Mouse (Mus musculus): ENCODE measurements around the gene Cmss1. TPM values are rescaled to one million over a fixed set of nuclear protein-coding genes. Genes with fewer than 3 reads are reported as not detected.

The Cmss1 gene
- polyA plus RNA-seq, 1 experiment from 2014 or later = 18.6 TPM

DNA sequence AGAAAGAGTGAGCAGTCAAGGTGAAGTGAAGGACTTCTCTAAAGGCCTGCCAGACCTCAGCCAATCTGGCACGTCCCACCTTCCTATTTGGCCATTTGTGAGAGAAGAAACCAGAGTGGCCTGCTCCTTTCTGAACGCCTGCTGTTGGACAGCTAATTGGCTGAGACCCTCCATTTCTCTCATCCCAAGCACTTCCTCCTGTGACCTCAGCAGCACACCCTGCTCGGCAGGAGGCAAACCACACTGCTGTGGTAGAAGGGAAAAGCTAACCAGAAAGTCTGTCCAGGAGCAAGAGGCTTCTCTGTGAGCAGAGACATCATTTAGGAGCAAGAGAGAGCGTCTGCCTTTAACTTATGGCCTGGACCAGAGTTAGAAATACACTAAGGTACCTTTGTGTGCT lies 289.5 kb downstream of the Cmss1 start:
- Histone ChIP-seq H3K36me3 (ENCODE audit: control insufficient read depth, insufficient read depth) (no peaks in the 10 kb centered on the region), H3K9ac (ENCODE audit: low read depth, low read length) (no peak overlapping the region), H3K4me2 (ENCODE audit: low read depth, low read length) (no peak overlapping the region), H3K27me3 (ENCODE audit: control insufficient read depth, insufficient read depth, low read depth, low read length) (no peaks in the 10 kb centered on the region), H3K27ac (ENCODE audit: low read length) (no peak overlapping the region), H3K4me1 (ENCODE audit: control insufficient read depth, low read depth, low read length) (no peaks in the 10 kb centered on the region), H3K4me3 (ENCODE audit: low read depth, low read length) (no peak overlapping the region), H3K9me3 (replicated peaks; ENCODE audit: control insufficient read depth, low read length) (no peaks in the 10 kb centered on the region)
- ATAC-seq (ENCODE audit: low read depth) = no peak
- WGBS (ENCODE audit: insufficient replicate concordance) = 46% methylated on average over 4 of the region's 4 CpGs

DNA sequence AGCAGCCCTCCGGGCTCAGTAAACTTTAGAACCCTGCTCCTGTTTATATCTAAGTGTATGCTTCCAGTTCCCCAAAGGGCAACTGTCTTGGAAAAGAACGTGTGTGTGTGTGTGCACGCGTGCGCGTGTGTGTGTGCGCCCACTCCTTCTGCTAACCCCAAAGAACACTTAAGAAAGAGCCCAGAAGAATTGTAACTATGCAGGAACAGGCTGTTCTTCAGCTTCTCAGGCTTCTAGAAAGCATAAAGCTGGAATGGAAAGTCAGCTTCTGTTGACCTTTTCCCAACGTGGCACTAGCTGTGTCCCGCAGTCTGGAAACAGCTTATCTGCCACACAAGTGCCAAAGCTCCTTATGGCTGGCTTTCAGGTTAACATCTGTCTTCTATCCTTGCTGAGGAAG lies 291.6 kb downstream of the Cmss1 start:
- ATAC-seq (ENCODE audit: low read depth) = no peak

DNA sequence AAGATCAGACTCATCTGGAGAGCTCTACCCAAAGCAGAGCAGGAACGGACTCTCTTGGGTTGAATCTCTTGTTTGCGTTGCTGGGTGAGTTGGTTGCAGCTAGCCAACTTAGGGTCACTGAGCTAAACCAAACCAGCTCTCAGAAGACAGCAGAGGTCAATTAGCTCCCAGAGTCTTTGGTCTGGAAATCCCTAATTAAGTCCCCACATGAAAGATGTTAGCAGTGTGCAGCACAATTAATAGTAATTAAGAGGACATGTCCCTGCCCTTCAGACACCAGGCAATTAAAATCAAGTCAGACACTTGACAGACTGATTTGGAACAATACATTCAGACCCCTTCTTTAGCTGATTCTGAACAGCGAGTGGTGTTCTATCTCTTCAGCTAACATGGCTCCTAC lies 292.4 kb downstream of the Cmss1 start:
- H3K27me3 ChIP-seq (ENCODE audit: control insufficient read depth, insufficient read depth, low read depth, low read length) = no peaks in the 10 kb centered on the region
- no peak overlapping the region for H3K9ac ChIP-seq (ENCODE audit: low read depth, low read length)
- no peak overlapping the region for H3K4me2 ChIP-seq (ENCODE audit: low read depth, low read length)
- H3K36me3 ChIP-seq (ENCODE audit: control insufficient read depth, insufficient read depth) = no peaks in the 10 kb centered on the region
- no peak for ATAC-seq (ENCODE audit: low read depth)
- no peak overlapping the region for H3K4me3 ChIP-seq (ENCODE audit: low read depth, low read length)
- H3K4me1 ChIP-seq (ENCODE audit: control insufficient read depth, low read depth, low read length) = no peaks in the 10 kb centered on the region
- no peaks in the 10 kb centered on the region for H3K9me3 ChIP-seq (replicated peaks; ENCODE audit: control insufficient read depth, low read length)
- no peak overlapping the region for H3K27ac ChIP-seq (ENCODE audit: low read length)
- 77% methylated on average over 3 of the region's 3 CpGs for WGBS (ENCODE audit: insufficient replicate concordance)

More for the DNA sequence above, 291.6 kb downstream of the Cmss1 start:
- Histone ChIP-seq H3K4me2 (ENCODE audit: low read depth, low read length) (no peak overlapping the region), H3K4me1 (ENCODE audit: control insufficient read depth, low read depth, low read length) (no peaks in the 10 kb centered on the region), H3K4me3 (ENCODE audit: low read depth, low read length) (no peak overlapping the region), H3K27me3 (ENCODE audit: control insufficient read depth, insufficient read depth, low read depth, low read length) (no peaks in the 10 kb centered on the region), H3K9ac (ENCODE audit: low read depth, low read length) (no peak overlapping the region), H3K9me3 (replicated peaks; ENCODE audit: control insufficient read depth, low read length) (no peaks in the 10 kb centered on the region), H3K36me3 (ENCODE audit: control insufficient read depth, insufficient read depth) (no peaks in the 10 kb centered on the region), H3K27ac (ENCODE audit: low read length) (no peak overlapping the region)
- 84% methylated on average over 9 of the region's 9 CpGs for WGBS (ENCODE audit: insufficient replicate concordance)

GRCm38 (mm10) chr16:57313487-57313886 lies 293.2 kb downstream of the Cmss1 start:
- Histone ChIP-seq H3K4me3 (ENCODE audit: low read depth, low read length) (no peak overlapping the region), H3K4me2 (ENCODE audit: low read depth, low read length) (no peak overlapping the region), H3K27ac (ENCODE audit: low read length) (no peak overlapping the region), H3K4me1 (ENCODE audit: control insufficient read depth, low read depth, low read length) (no peaks in the 10 kb centered on the region), H3K9me3 (replicated peaks; ENCODE audit: control insufficient read depth, low read length) (no peaks in the 10 kb centered on the region), H3K36me3 (ENCODE audit: control insufficient read depth, insufficient read depth) (no peaks in the 10 kb centered on the region), H3K27me3 (ENCODE audit: control insufficient read depth, insufficient read depth, low read depth, low read length) (no peaks in the 10 kb centered on the region), H3K9ac (ENCODE audit: low read depth, low read length) (no peak overlapping the region)
- ATAC-seq (ENCODE audit: low read depth) = no peak
- 54% methylated on average over 3 of the region's 3 CpGs for WGBS (ENCODE audit: insufficient replicate concordance)

DNA sequence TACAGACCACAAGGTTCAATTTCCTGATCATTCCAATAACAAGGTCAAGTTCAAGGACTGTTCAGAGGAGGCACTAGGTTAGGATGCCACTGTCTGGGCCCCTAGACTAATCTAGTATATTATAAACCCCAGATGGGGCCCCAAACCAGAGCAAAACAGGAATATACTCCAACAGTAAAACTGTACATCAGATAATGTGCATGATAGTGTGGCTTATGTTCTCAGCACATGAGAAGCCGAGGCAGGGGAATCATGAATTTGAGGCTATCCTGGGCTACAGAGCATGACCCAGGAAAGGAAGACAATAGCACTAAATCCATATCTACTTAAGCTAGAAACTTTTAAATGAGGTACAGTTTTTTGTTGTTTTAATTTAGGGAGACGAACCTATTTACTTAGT lies 294.5 kb downstream of the Cmss1 start:
- no peak overlapping the region for H3K9ac ChIP-seq (ENCODE audit: low read depth, low read length)
- no peaks in the 10 kb centered on the region for H3K4me1 ChIP-seq (ENCODE audit: control insufficient read depth, low read depth, low read length)
- H3K36me3 ChIP-seq (ENCODE audit: control insufficient read depth, insufficient read depth) = no peaks in the 10 kb centered on the region
- no peak overlapping the region for H3K4me2 ChIP-seq (ENCODE audit: low read depth, low read length)
- ATAC-seq (ENCODE audit: low read depth) = no peak
- no peak overlapping the region for H3K27ac ChIP-seq (ENCODE audit: low read length)
- H3K9me3 ChIP-seq (replicated peaks; ENCODE audit: control insufficient read depth, low read length) = no peaks in the 10 kb centered on the region
- H3K4me3 ChIP-seq (ENCODE audit: low read depth, low read length) = no peak overlapping the region
- WGBS (ENCODE audit: insufficient replicate concordance) = 52% methylated on average over 2 of the region's 2 CpGs
- no peaks in the 10 kb centered on the region for H3K27me3 ChIP-seq (ENCODE audit: control insufficient read depth, insufficient read depth, low read depth, low read length)

DNA sequence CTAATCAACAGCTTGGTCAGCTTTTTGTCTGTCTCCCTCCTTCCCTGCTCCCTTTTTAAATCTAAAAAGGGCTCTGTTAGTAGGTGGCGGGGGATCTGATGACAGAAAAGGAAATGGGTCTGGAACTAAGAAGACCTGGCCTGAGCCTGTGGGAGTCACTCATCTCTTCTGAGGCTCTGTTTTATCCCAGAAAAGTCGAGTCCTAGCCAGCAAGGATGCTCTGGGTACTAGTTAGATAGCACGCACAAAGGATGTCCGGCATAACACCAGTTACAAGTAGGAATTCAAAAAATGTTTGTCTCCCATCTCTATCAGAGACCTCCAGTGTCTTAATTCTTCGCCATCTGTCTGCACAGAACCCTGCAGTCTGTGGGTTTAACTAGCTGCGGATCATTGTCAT lies 301.2 kb downstream of the Cmss1 start:
- Histone ChIP-seq H3K9me3 (replicated peaks; ENCODE audit: control insufficient read depth, low read length) (no peaks in the 10 kb centered on the region), H3K9ac (ENCODE audit: low read depth, low read length) (no peak overlapping the region), H3K36me3 (ENCODE audit: control insufficient read depth, insufficient read depth) (no peaks in the 10 kb centered on the region), H3K4me3 (ENCODE audit: low read depth, low read length) (no peak overlapping the region), H3K4me1 (ENCODE audit: control insufficient read depth, low read depth, low read length) (no peaks in the 10 kb centered on the region), H3K27ac (ENCODE audit: low read length) (no peak overlapping the region), H3K4me2 (ENCODE audit: low read depth, low read length) (no peak overlapping the region), H3K27me3 (ENCODE audit: control insufficient read depth, insufficient read depth, low read depth, low read length) (no peaks in the 10 kb centered on the region)
- ATAC-seq (ENCODE audit: low read depth) = no peak
- WGBS (ENCODE audit: insufficient replicate concordance) = 67% methylated on average over 6 of the region's 6 CpGs

DNA sequence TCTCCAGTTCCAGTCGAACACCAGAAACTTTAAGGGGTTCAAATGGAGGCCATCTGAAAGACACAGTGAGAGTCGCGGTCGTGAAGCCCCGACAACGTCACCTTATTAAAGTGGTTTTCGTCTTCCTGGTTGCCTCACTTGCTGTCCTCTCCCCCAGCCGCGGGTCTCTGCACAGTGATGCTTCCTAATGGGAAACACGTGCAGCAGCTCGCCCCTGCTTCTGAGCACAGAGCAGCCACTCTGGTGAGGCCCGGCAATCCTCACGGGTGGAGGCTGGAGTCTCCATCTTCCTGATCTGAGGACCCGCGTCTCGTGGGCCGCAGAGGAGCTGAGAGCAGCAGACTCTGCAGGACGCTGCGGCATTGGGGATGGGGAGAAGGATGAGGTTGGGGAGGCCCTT lies 302.9 kb downstream of the Cmss1 start:
- WGBS (ENCODE audit: insufficient replicate concordance) = 76% methylated on average over 19 of the region's 19 CpGs
- H3K9ac ChIP-seq (ENCODE audit: low read depth, low read length) = no peak overlapping the region
- no peak for ATAC-seq (ENCODE audit: low read depth)
- H3K27me3 ChIP-seq (ENCODE audit: control insufficient read depth, insufficient read depth, low read depth, low read length) = no peaks in the 10 kb centered on the region
- no peaks in the 10 kb centered on the region for H3K36me3 ChIP-seq (ENCODE audit: control insufficient read depth, insufficient read depth)
- no peaks in the 10 kb centered on the region for H3K9me3 ChIP-seq (replicated peaks; ENCODE audit: control insufficient read depth, low read length)
- no peaks in the 10 kb centered on the region for H3K4me1 ChIP-seq (ENCODE audit: control insufficient read depth, low read depth, low read length)
- no peak overlapping the region for H3K4me3 ChIP-seq (ENCODE audit: low read depth, low read length)
- no peak overlapping the region for H3K4me2 ChIP-seq (ENCODE audit: low read depth, low read length)
- no peak overlapping the region for H3K27ac ChIP-seq (ENCODE audit: low read length)

GRCm38 (mm10) chr16:57302792-57303698 lies 303.6 kb downstream of the Cmss1 start:
- H3K27ac ChIP-seq (ENCODE audit: low read length) = no peak overlapping the region
- no peak overlapping the region for H3K4me2 ChIP-seq (ENCODE audit: low read depth, low read length)
- H3K9me3 ChIP-seq (replicated peaks; ENCODE audit: control insufficient read depth, low read length) = no peaks in the 10 kb centered on the region
- no peak overlapping the region for H3K4me3 ChIP-seq (ENCODE audit: low read depth, low read length)
- no peaks in the 10 kb centered on the region for H3K27me3 ChIP-seq (ENCODE audit: control insufficient read depth, insufficient read depth, low read depth, low read length)
- H3K4me1 ChIP-seq (ENCODE audit: control insufficient read depth, low read depth, low read length) = no peaks in the 10 kb centered on the region
- ATAC-seq (ENCODE audit: low read depth) = no peak
- WGBS (ENCODE audit: insufficient replicate concordance) = 80% methylated on average over 25 of the region's 25 CpGs
- no peak overlapping the region for H3K9ac ChIP-seq (ENCODE audit: low read depth, low read length)
- H3K36me3 ChIP-seq (ENCODE audit: control insufficient read depth, insufficient read depth) = no peaks in the 10 kb centered on the region

DNA sequence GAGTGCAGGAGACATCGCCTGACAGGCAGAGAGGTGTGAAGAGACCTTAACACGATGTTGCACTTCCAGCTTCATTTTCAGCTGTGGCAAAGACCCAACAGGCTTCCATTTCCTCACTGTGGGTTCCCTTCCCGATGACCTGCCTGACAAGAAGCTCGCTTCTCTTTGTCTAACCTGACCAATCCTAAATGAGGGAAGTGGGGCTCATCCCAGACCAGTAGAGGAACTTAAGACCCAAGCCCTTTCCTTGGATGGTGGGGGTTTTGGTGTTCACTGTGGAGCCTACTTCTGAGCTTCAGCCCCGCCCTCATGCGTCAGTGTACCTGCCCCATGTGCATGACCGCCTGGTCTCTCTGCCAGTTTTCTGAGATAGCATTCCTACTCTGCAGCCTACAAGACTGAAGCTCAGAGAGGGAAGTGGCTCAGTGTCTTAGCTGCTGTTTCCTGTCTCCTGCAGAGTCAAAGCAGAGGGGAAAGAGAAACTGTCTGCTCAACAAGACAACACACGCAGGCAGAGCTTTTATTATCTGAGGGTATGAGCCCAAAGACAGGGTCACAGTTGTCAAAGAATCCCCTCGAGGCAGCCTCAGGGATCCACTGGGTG lies 305.1 kb downstream of the Cmss1 start:
- Histone ChIP-seq H3K27ac (ENCODE audit: low read length) (no peak overlapping the region), H3K4me3 (ENCODE audit: low read depth, low read length) (no peak overlapping the region), H3K9ac (ENCODE audit: low read depth, low read length) (no peak overlapping the region), H3K36me3 (ENCODE audit: control insufficient read depth, insufficient read depth) (no peaks in the 10 kb centered on the region), H3K9me3 (replicated peaks; ENCODE audit: control insufficient read depth, low read length) (no peaks in the 10 kb centered on the region), H3K4me2 (ENCODE audit: low read depth, low read length) (no peak overlapping the region), H3K27me3 (ENCODE audit: control insufficient read depth, insufficient read depth, low read depth, low read length) (no peaks in the 10 kb centered on the region), H3K4me1 (ENCODE audit: control insufficient read depth, low read depth, low read length) (no peaks in the 10 kb centered on the region)
- WGBS (ENCODE audit: insufficient replicate concordance) = 34% methylated on average over 9 of the region's 9 CpGs
- no peak for ATAC-seq (ENCODE audit: low read depth)

Data from liver, embryonic 16.5 days (tissue).